Mouse (Mus musculus) adrenal gland, postnatal 25 days (tissue): ENCODE results near the gene Mast4. TPM values are rescaled to one million over a fixed set of nuclear protein-coding genes. Genes with fewer than 3 reads are reported as not detected.
A peak's percentile ranks its signal among the peaks of the same experiment; 100 is the strongest.

Source experiments
- DNase-seq: peaks from one replicate; pipeline ENCODE4 v3.0.0; 2021; ENCODE audit warnings: mixed read lengths
- total RNA-seq: library from RNA; stranded (reverse); gene quantifications from 2 replicates; pipeline ENCODE4 v1.2.3, GENCODE M21; 2021

The Mast4 gene
- total RNA-seq, 1 experiment from 2014 or later = 83.7 TPM

DNA sequence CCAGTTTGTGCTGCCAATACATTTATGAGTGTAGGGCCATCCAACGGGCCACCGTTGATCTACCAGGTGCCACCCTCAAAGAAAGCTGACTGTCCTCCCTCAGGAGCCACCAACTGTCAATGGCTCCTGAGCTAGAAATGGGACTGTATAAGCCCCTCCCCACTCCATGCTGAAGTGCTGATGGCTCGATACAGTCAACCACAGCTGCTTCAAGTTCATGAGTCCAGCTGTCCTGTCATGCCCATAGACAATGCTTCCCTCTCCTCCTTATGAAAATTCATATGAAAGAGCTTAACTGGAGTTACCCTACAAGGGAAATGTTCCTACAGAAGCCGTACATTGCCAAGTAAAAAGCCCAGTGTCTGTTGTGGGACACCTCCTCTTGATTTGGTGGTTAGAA, 93.2 kb downstream of the Mast4 start:
- DNase-seq = no peak

DNA sequence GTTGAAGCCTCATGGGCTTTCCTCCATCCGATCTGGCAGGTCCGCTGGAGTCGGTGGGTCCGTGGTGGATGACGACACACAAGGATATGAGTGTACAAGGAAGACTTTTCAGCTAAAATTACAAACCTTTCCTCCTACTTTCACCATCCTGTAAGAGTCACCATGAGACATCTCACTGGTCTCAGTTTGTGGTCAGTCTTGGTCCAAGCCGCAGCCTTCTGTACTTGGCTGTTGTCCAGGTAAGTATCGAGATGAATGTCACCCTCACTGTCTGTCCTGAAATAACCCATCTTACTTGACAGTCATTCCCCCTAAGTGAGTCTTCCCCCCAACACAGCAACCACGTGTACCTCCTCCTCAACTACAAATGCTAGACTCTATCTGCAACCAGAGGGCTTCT, 94.6 kb downstream of the Mast4 start:
- DNase-seq = no peak

DNA sequence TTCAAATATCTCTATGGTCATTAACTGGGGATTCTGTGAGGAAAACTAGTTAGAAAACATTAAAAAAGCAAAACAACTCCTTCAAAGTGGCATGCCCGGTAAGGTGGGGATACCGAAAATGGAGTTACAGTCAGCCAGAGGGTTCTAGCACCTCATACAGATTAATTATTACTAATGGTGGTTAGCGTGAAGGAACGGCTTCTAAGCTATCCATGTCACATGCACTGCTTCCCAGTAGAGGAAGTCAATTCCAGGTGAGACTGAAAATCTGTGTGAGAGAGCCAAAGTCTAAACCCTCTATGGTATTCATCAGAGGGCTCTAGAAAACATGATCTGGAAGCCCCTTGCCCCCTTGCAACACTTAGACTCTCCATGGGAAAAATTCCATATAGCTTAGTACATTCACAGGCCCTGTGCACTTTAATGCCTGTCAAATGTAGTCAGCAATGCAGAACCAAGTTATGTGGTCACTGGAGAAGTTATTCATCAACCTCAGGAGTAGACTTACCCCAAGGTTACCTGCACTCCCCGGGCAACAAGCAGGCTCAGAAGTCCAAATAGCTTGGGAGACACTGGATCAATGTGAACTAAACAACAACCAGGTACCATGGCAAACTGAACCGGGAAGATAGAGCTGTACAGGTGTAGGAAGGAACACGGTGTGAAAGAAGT, 96.1 kb downstream of the Mast4 start:
- DNase-seq = no peak

DNA sequence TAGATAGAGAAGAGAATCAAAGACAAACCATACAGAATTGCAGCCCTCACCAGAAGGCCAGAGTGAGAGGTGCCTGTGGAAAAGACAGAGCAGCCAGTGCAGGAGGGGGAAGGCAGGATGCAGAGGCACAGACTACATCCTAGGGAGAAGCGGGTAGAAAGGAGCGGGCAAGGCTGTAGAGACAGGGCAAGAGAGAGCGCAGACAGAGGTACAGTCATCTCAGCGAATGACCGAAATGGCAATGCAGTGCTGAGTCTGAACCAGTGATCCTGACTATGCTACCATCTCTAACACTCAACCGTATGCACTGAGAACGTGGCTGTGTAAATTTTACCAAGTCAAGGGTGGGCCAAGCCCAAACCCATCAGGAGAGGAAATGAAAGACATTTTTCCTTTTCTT, 102.1 kb downstream of the Mast4 start:
- DNase-seq = no peak

DNA sequence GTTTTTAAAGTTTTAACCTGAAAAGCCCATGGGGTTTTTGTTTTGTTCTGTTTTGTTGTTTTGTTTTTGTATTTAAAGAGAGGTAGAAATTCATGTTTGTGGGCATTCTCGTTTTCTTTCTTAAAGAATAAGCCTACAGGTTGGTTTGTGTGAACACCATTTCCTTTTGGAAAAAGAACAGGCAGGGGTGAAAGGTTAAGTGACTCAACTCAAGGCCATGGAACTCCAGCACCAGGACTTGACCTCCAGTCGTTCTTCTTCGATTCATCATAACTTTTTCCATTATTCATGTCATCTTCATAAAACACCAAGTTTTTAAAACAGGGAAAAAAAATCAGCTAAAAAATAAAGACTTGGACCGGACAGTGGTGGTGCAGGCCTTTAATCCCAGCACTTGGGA, 105.2 kb downstream of the Mast4 start:
- DNase-seq = no peak

DNA sequence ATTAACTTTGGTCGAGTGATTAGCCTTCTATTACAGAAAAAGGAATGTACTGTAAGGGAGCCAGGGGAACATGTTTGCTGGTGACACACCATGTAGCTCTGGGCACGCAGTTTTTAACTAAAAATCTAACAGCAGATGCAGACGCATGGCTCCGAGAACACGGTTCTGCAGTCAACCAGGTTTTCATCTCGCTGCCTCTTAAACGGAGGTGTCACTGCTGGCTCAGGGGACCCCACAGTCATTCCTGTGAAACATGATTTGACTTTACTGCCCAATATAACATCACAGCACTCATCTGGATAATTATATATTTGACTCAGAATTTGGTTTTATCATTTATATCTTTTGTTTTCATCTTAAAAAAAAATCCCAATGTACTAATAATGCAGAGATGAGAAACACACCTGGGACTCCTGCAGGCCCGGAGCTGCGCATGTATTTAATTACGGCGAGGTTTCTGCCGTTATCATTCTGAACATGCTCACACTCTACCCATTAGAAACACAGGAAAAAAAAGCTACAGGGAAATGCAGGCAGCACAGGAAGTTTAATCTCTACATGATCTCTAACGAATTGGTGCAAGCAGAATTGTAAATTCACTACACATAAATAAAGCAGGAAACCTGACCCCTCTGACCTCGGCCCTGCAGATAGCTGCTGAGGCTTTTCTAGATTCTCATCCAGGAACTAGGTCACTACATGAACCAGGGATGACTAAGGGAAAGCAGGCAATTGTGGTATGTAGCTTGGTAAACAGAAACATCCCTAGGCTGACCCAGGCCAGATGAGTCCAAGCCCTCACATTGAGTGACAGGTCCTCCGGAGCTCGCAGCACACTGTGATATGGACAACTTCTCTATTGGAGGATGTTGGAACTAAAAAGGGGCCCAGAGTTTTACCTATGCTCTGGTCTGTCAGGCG, 108.1 kb downstream of the Mast4 start:
- DNase-seq = no peak

DNA sequence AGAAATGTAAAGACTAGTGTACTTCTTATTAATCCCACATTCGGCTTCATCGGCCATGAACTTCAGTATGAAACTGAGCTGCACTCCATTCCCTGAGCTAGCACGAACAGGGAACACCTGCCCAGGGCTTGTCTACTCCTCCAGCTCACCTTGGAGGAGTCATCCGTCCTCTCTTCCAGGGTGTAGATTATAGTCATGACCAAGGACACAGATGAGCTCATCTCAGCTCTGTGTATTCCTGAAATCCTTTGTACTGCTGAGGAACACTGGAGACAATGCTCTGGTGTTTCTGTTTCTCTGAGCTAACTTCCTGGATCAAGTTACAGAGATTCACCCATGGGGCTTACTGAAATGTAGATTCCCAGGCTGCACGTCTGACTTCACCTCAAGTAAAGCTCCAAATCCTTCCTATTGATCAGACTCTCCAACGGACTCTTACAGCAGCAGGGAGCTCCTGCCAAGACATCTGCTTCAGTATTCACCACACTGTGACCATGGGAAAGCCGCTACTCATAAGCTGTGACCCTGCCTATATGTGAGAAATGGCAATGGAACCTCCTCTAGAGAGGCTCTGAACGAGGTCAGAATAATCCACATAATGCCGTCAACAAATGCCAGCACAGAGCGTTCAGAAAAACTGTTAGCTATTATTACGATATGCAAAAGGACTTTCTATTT, 108.9 kb downstream of the Mast4 start:
- DNase-seq = no peak

DNA sequence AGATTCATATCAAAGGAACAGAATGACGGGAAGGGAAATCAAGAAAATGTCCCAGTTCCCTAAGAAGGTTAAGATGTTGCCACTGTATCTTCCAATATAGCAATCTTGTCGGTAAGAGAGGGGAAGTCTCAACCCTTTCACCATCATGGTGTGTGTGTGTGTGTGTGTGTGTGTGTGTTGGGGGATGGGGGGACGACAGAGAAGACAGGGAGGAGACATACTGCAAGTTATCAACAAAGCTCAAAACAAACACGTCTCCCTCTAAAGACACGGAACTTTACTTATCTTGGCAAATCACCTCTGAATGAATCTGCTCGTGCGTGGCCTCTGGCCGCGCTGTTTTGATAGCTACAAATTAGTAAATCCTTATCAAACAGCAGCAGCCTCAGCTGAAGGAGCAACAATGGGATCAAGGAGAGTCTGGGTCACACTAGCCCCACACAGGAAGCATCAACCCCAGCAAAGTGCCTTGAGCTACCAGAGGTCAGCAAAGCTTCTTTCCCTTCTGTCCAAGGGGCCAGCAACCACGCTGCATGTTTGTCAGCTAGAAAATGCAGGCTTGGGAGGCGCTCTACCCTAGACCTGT, 113.7 kb downstream of the Mast4 start:
- no peak for DNase-seq

DNA sequence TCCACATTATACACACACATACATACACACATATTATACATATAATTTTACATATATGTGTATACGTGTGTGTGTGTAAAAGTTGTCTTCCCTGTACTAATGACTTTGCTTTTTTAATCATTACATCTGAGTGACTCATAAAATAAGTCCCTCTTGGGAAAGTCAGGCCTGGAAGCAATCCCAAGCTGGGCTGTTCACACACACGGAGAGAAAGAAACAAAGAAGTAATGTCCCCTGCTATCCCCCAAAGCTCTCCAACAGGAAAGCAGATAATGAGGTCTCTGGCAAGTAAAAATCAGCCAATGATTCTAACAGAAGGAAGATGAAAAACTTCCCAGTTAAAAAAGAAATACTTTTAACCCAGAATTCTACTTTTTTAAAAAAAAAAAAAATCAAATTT, 114.3 kb downstream of the Mast4 start:
- peak; percentile 37 for DNase-seq

DNA sequence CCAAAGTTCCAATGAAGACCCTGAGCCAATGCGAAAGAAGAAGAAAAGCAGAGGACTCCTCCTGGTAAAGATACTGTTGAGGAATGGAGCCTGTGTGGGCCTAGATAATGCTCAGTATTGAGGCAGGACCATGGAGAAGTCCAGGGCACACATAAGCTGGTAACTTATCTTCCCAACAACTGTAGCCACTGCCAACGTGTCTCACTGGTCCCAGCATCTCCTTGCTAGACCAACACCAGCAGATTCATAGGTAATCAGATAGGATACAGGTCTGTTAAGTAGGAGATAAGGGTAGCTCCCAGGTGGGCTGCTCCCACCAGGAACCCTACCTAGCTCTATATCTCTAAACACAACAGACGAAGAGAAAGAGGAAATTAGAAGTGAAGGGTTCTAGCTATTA, 116.8 kb downstream of the Mast4 start:
- no peak for DNase-seq

DNA sequence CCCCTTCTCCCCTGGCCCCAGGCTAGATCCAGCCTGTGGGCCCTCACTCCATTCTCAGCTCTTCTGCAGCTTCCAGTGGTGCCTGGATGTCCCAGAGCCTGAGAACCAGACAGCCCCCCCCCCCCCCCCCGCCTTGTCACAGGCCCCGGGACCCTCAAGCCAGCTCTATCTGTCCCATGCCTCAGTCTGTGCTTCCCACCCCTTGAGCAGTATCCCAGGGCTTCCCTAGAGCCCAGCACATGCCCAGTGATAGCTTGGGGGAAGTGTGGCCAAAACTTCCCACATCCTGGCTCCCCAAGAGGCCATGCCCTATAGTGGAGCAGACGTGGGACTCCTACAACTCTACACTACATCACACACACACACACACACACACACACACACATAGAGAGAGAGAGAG, 119.8 kb downstream of the Mast4 start:
- no peak for DNase-seq

DNA sequence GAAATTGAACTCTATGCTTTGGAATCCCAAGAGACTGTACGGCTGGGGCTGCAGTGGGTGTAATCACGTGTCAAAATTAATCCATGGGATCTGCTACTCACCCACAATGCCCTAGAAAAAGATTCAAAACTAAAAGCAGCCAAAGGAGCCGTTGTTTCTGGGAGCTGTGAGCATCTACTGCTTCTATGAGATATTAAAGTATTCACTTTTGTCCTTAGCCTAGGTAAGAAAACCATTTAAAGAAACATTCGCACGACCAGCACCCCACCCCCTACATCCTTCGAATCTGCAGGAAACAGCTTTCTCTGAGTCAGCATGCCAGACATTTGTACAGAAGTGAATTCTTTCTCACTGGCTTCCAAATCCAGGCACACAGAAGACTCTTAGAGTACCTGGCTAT, 122.3 kb downstream of the Mast4 start:
- no peak for DNase-seq

DNA sequence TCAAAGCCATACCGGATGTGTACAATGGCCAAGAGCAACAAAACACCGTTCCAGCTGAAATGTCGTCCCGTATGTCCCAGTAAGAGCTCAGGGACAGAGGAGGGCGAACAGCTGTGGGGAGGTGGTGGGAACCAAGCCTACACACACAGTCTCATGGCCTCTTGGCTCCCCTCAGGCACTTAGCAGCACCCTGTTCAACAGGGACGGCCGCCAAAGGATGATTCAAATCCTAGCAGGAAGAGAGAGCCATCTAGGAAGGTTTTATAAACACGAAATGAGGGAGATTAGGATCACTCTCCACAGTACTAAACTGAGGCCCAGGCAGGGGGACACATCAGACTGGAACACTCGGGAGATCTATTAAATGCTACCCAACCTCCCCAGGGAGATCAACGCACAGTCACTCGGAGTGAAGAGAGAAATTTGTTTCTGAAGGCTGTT, 122.8 kb downstream of the Mast4 start:
- peak; percentile 47 for DNase-seq

DNA sequence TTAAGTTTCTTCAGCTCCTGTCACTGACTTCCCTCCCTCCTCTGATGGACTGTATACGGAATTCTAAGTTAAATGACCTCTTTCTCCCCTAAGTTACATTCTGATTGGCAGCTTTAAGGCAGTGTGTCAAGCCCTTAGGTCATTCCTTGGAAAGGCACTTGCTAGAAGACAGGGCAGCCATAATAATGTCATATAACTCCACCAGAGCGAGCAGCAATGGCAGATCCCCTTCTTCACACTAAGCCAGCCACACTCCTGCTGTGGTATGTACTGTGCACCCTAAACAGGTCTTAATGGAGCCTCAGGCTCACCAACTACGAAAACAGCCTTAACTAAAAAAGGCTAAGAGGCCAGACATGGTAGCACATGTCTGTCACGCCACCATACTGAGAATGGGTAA, 123.6 kb downstream of the Mast4 start:
- DNase-seq = no peak

DNA sequence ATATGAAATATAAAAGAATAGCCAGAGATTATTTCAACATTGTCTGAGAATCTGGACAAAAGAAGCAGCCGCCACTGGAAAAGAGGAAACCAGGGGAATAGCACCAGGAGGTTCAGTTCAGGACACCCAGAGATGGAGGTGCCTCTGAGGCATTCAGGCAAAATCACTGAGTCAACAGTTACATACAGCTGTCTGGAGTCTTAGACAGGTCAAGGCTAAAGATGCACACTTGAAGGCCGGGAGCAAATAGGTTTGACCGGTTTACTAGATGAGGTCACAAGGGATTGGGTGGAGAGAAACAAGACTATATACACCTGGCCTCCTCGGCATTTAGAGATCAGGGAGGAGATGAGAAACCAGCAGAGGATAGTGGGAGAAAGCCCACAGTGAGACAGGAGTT, 127.1 kb downstream of the Mast4 start:
- no peak for DNase-seq

DNA sequence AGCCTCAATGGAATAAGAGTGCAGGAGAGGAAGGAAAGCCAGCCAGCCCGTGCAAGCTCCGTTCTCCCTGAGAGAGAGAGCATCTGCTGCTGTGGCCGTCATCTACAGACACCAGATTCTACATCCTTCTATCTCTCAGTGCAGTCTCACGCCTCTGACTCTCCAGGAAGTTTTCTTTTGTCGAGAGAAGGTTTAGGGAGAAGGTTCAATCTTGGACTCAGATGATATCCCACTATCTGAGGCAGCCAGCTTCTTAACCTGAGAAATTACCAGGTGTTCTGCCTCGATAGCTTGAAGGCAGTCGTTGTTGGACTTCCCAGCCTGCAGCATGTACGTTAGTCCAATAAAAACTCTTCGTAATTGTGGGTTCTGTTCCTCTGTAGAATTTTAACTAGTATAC, 127.7 kb downstream of the Mast4 start:
- DNase-seq = no peak

DNA sequence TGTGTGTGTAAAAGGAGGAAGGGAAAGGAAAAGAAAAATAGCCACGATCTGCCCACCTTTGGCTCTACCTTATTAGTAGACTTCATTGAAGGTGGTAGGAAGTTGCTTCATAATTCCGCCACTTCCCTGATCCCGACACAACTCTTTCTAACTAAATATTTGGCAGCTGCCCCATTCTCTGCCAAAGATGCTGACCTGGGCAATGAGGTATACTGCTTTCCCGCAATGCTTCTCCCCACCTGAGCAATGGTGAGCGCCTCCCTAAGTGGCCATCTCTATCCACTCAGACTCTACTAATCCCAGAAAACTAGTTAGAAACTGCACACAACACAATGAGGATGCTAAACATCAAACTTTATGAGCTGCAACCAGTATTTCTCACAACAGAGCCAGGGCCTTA, 129.1 kb downstream of the Mast4 start:
- no peak for DNase-seq

DNA sequence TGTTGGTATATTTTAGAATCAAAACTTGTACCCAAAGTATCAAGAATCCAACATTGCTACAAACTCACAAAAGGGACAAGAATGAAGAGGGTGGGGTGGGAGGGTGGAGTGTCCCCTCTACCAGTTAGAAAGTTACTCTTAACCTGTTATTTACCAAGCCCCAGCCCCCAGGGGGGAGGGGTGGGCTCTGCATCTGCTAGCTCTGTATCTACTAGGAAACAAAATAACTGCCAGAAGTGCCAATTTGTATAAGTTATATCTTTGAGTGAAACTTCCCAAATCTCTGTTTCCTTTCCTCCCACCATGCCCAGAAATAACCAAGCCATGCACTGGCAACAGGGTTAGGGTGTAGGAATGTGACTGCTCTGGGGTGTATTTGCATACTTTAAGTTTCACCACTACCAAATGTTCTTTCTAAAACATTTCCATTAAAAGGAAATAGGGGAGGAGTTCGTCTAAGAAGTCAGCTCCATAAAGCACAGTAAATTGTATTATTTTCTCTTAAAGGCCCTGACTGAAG, 130.9 kb downstream of the Mast4 start:
- DNase-seq = no peak

DNA sequence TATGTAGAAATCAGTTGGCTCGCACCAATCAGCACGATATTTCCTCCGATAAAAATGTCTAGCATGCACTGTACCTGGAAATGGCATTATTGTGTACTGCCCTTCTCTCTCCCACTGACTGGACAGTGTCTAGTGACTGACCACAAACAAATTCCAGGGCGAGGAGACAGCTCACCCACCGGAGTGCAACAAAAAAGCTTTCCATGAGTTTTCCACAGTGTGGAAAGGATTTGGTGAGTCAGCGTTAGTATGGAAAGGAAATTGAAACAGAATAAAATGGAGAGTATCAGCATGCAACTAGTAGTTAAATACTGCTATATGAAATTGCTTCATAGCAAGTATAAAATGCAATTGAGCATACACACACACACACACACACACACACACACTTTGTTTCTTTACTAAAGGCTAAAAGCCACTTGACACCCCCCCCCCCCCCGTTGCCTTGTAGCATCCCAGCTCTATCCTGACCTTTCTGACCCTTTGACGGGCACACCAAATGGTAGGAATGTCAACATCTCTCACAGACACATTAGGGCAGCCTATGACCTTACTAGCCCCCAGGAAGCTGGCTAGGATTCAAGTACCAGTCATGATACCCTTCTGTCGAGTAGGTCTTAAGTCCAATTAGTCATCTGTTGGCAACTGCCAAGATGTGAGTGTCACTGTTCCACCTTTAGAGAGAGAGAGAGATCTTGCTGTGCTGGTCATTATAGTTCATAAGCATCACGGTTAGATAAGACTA, 133.1 kb downstream of the Mast4 start:
- DNase-seq = no peak

DNA sequence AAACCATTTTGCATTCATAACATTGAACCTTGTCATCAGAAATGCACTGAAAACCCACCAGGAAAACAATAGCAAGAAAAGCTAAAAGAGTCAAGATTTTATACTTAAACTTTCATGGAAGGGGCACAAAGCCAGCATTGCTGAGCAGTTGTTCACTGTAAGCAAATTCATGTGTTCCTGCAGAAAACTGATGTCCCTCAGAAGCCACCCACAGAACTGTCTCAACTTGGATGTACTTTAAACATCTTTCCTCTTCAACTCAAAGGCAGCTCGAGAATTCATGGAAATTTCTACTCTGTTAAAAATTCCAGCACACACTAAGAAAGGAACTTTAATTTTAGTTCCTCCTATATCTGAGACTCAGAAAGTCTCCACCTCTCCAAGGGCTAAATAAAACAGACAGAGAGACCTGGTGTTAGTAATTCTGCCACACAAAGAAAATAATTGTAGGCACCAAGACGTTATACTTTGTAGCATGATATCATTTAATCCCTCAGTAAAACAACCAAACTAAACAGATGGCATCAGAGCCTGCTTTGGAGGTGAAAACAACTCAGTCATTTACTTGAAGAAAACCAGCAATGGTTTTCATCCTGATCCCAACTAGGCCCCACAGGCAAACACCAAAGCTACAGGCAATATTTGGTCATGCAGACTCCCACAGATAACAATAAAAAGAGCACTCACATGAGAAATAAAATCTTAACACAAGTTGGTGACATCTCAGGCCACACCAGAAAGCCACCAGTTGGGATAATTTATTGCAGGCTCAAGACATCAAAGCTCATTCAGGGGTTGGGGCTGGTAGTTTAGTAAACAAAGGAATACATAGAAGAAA, 134.3 kb downstream of the Mast4 start:
- no peak for DNase-seq
